Mouse (Mus musculus): ENCODE data around the gene Pik3cd.

Pik3cd gene

GRCm38 (mm10) chr4:149723855-149724731 lies 21.7 kb upstream of the Pik3cd start:
- DNase-seq = peak; percentile 54

GRCm38 (mm10) chr4:149723021-149723390 lies 20.6 kb upstream of the Pik3cd start:
- DNase-seq = no peak

- DNase-seq = no peak
Observed at GRCm38 (mm10) chr4:149722104-149723020, 20.0 kb upstream of the Pik3cd start.

- DNase-seq = no peak
Observed at GRCm38 (mm10) chr4:149721163-149721562, 18.8 kb upstream of the Pik3cd start.

- DNase-seq = peak; percentile 39
Observed at GRCm38 (mm10) chr4:149719686-149720085, 17.3 kb upstream of the Pik3cd start.

GRCm38 (mm10) chr4:149714542-149714941 lies 12.2 kb upstream of the Pik3cd start:
- DNase-seq = no peak

- peak; percentile 47 for DNase-seq
Observed at GRCm38 (mm10) chr4:149711955-149712354, 9.6 kb upstream of the Pik3cd start.

- DNase-seq = no peak
Observed at GRCm38 (mm10) chr4:149711485-149711884, 9.1 kb upstream of the Pik3cd start.

- peak; percentile 68 for DNase-seq
Observed at GRCm38 (mm10) chr4:149710510-149710909, 8.1 kb upstream of the Pik3cd start.

GRCm38 (mm10) chr4:149705941-149706340 lies 3.6 kb upstream of the Pik3cd start:
- DNase-seq = no peak

- no peak for DNase-seq
Observed at GRCm38 (mm10) chr4:149705298-149705697, 2.9 kb upstream of the Pik3cd start.

GRCm38 (mm10) chr4:149701426-149702209 lies 753 bp downstream of the Pik3cd start:
- DNase-seq = peak; percentile 80

- no peak for DNase-seq
Observed at GRCm38 (mm10) chr4:149699953-149700352, 2.4 kb downstream of the Pik3cd start.

GRCm38 (mm10) chr4:149698197-149698821 lies 4.1 kb downstream of the Pik3cd start:
- peak; percentile 68 for DNase-seq

- DNase-seq = peak; percentile 34
Observed at GRCm38 (mm10) chr4:149697506-149698196, 4.7 kb downstream of the Pik3cd start.

- peak; percentile 28 for DNase-seq
Observed at GRCm38 (mm10) chr4:149696189-149696971, 6.0 kb downstream of the Pik3cd start.

- no peak for DNase-seq
Observed at GRCm38 (mm10) chr4:149691368-149691767, 11.0 kb downstream of the Pik3cd start.

GRCm38 (mm10) chr4:149690828-149691280 lies 11.5 kb downstream of the Pik3cd start:
- peak; percentile 35 for DNase-seq

GRCm38 (mm10) chr4:149689822-149690700 lies 12.3 kb downstream of the Pik3cd start:
- no peak for DNase-seq

GRCm38 (mm10) chr4:149688861-149689260 lies 13.5 kb downstream of the Pik3cd start:
- DNase-seq = no peak
